Comparison of ENCODE assay signal across 7 mouse cellular contexts in genomic region chr7:16945419-16945818, GRCm38 (mm10). TPM values are rescaled to one million over a fixed set of nuclear protein-coding genes. Genes with fewer than 3 reads are reported as not detected.
DNase-seq lines count a peak whose midpoint lies in the region; ATAC-seq and TF ChIP-seq lines count a peak whose summit lies in the region.

No protein-coding gene starts in this region.

- WGBS in lung, embryonic 14.5 days: 16% methylated on average over 17 of the region's 17 CpGs
- WGBS in embryonic facial prominence, embryonic 13.5 days: 15% methylated on average over 17 of the region's 17 CpGs
- WGBS in hindbrain, embryonic 15.5 days: 6% methylated on average over 17 of the region's 17 CpGs
- WGBS in neural tube, embryonic 13.5 days: 9% methylated on average over 17 of the region's 17 CpGs

- H3K9ac ChIP-seq in lung, embryonic 14.5 days: peak overlapping the region; percentile 58; the same call in 1 of the 2 replicates
- peak overlapping the region; percentile 84 for H3K9ac ChIP-seq in embryonic facial prominence, embryonic 13.5 days
- H3K9ac ChIP-seq in hindbrain, embryonic 15.5 days: peak overlapping the region; percentile 93
- H3K9ac ChIP-seq in neural tube, embryonic 13.5 days: peak overlapping the region; percentile 98

- no peak overlapping the region for H3K27ac ChIP-seq in lung, embryonic 14.5 days (ENCODE audit: low read depth)
- H3K27ac ChIP-seq in embryonic facial prominence, embryonic 13.5 days: no peak overlapping the region
- H3K27ac ChIP-seq in hindbrain, embryonic 15.5 days (replicated peaks): peak overlapping the region; percentile 95
- H3K27ac ChIP-seq in neural tube, embryonic 13.5 days (replicated peaks): peak overlapping the region; percentile 96

- H3K4me2 ChIP-seq in lung, embryonic 14.5 days: peak overlapping the region; percentile 86
- H3K4me2 ChIP-seq in embryonic facial prominence, embryonic 13.5 days: peak overlapping the region; percentile 87
- peak overlapping the region; percentile 90 for H3K4me2 ChIP-seq in hindbrain, embryonic 15.5 days
- H3K4me2 ChIP-seq in neural tube, embryonic 13.5 days: peak overlapping the region; percentile 82

- H3K36me3 ChIP-seq in lung, embryonic 14.5 days (ENCODE audit: insufficient read depth): no peaks in the 10 kb centered on the region
- no peaks in the 10 kb centered on the region for H3K36me3 ChIP-seq in embryonic facial prominence, embryonic 13.5 days
- no peaks in the 10 kb centered on the region for H3K36me3 ChIP-seq in hindbrain, embryonic 15.5 days
- 0 out of 2 replicates have a peak, but pooled peaks cover 9% of the 10 kb centered on the region for H3K36me3 ChIP-seq in neural tube, embryonic 13.5 days

- no peak for DNase-seq in lung, embryonic 14.5 days
- DNase-seq in lung, postnatal 36 days: no peak
- no peak for DNase-seq in spleen, postnatal 10 days (ENCODE audit: low spot score in 2 of 2)
- no peak for DNase-seq in urinary bladder, postnatal 10 days (ENCODE audit: low spot score)

- H3K4me1 ChIP-seq in lung, embryonic 14.5 days (ENCODE audit: insufficient read depth): peaks cover 22% of the 10 kb centered on the region; the same call in 1 of the 2 replicates
- peaks cover 59% of the 10 kb centered on the region for H3K4me1 ChIP-seq in embryonic facial prominence, embryonic 13.5 days
- peaks cover 78% of the 10 kb centered on the region for H3K4me1 ChIP-seq in hindbrain, embryonic 15.5 days (replicated peaks)
- H3K4me1 ChIP-seq in neural tube, embryonic 13.5 days (replicated peaks): peaks cover 79% of the 10 kb centered on the region

- H3K9me3 ChIP-seq in lung, embryonic 14.5 days (ENCODE audit: low read depth, low read length): no peaks in the 10 kb centered on the region
- no peaks in the 10 kb centered on the region for H3K9me3 ChIP-seq in embryonic facial prominence, embryonic 13.5 days
- H3K9me3 ChIP-seq in hindbrain, embryonic 15.5 days: no peaks in the 10 kb centered on the region
- no peaks in the 10 kb centered on the region for H3K9me3 ChIP-seq in neural tube, embryonic 13.5 days

- no peak for ATAC-seq in lung, embryonic 14.5 days (ENCODE audit: insufficient read depth)
- no peak for ATAC-seq in embryonic facial prominence, embryonic 13.5 days (ENCODE audit: insufficient number of reproducible peaks, insufficient read depth, low FRiP score, low TSS enrichment, low read depth)
- no peak for ATAC-seq in hindbrain, embryonic 15.5 days (ENCODE audit: low FRiP score, low read depth)
- no peak for ATAC-seq in neural tube, embryonic 13.5 days (ENCODE audit: low read depth)

- TF ChIP-seq CTCF in lung, embryonic 14.5 days (IDR thresholded peaks at IDR 0.05; ENCODE audit: low read depth): no peak

- H3K4me3 ChIP-seq in lung, embryonic 14.5 days (ENCODE audit: low read depth, low read length): peak overlapping the region; percentile 56
- H3K4me3 ChIP-seq in embryonic facial prominence, embryonic 13.5 days: peak overlapping the region; percentile 67
- H3K4me3 ChIP-seq in hindbrain, embryonic 15.5 days: peak overlapping the region; percentile 76
- peak overlapping the region; percentile 88 for H3K4me3 ChIP-seq in neural tube, embryonic 13.5 days

- peaks cover 34% of the 10 kb centered on the region for H3K27me3 ChIP-seq in lung, embryonic 14.5 days (ENCODE audit: insufficient read depth, low read length)
- H3K27me3 ChIP-seq in embryonic facial prominence, embryonic 13.5 days: peaks cover 53% of the 10 kb centered on the region
- H3K27me3 ChIP-seq in hindbrain, embryonic 15.5 days: no peaks in the 10 kb centered on the region
- peaks cover 24% of the 10 kb centered on the region for H3K27me3 ChIP-seq in neural tube, embryonic 13.5 days

RNA-seq across cellular contexts. Expression of gene Pnmal2, which starts 0.9 kb away (rescaled TPM):
- 3.1 and 3.3 TPM in 2 replicates for polyA plus RNA-seq in lung, embryonic 14.5 days (2014; fragmentation: Nextera tagmentation; extraction: Ambion mirVana)
- polyA plus RNA-seq in embryonic facial prominence, embryonic 13.5 days (2015; fragmentation: Nextera tagmentation; extraction: Ambion mirVana): 10.5 and 10.9 TPM in 2 replicates
- 142 and 150 TPM in 2 replicates for polyA plus RNA-seq in hindbrain, embryonic 15.5 days (2015; fragmentation: Nextera tagmentation; extraction: Ambion mirVana)
- polyA plus RNA-seq in neural tube, embryonic 13.5 days (2015; fragmentation: Nextera tagmentation; extraction: Ambion mirVana): 76.2 and 82.4 TPM in 2 replicates

RNA-seq across cellular contexts. Expression of gene Pnmal1, which starts 14.1 kb away (rescaled TPM):
- 0.11 and 0.20 TPM in 2 replicates for polyA plus RNA-seq in lung, embryonic 14.5 days (2014; fragmentation: Nextera tagmentation; extraction: Ambion mirVana)
- 1.2 and 1.7 TPM in 2 replicates for polyA plus RNA-seq in embryonic facial prominence, embryonic 13.5 days (2015; fragmentation: Nextera tagmentation; extraction: Ambion mirVana)
- 52.6 and 57.5 TPM in 2 replicates for polyA plus RNA-seq in hindbrain, embryonic 15.5 days (2015; fragmentation: Nextera tagmentation; extraction: Ambion mirVana)
- 37.6 and 39.7 TPM in 2 replicates for polyA plus RNA-seq in neural tube, embryonic 13.5 days (2015; fragmentation: Nextera tagmentation; extraction: Ambion mirVana)

RNA-seq across cellular contexts. Expression of gene Calm3, which starts 21.5 kb away (rescaled TPM):
- 139 and 155 TPM in 2 replicates for polyA plus RNA-seq in lung, embryonic 14.5 days (2014; fragmentation: Nextera tagmentation; extraction: Ambion mirVana)
- polyA plus RNA-seq in embryonic facial prominence, embryonic 13.5 days (2015; fragmentation: Nextera tagmentation; extraction: Ambion mirVana): 104 and 111 TPM in 2 replicates
- 382 and 391 TPM in 2 replicates for polyA plus RNA-seq in hindbrain, embryonic 15.5 days (2015; fragmentation: Nextera tagmentation; extraction: Ambion mirVana)
- 275 and 297 TPM in 2 replicates for polyA plus RNA-seq in neural tube, embryonic 13.5 days (2015; fragmentation: Nextera tagmentation; extraction: Ambion mirVana)

RNA-seq across cellular contexts. Expression of gene Gm42372, which starts 37.5 kb away (rescaled TPM):
- 0.09 and 0.20 TPM in 2 replicates for polyA plus RNA-seq in lung, embryonic 14.5 days (2014; fragmentation: Nextera tagmentation; extraction: Ambion mirVana)
- polyA plus RNA-seq in embryonic facial prominence, embryonic 13.5 days (2015; fragmentation: Nextera tagmentation; extraction: Ambion mirVana): 0.18 and 0.25 TPM in 2 replicates
- 5.9 and 6.0 TPM in 2 replicates for polyA plus RNA-seq in hindbrain, embryonic 15.5 days (2015; fragmentation: Nextera tagmentation; extraction: Ambion mirVana)
- 3.3 and 3.5 TPM in 2 replicates for polyA plus RNA-seq in neural tube, embryonic 13.5 days (2015; fragmentation: Nextera tagmentation; extraction: Ambion mirVana)

RNA-seq across cellular contexts. Expression of gene Ptgir, which starts 39.1 kb away (rescaled TPM):
- 1.3 and 1.6 TPM in 2 replicates for polyA plus RNA-seq in lung, embryonic 14.5 days (2014; fragmentation: Nextera tagmentation; extraction: Ambion mirVana)
- polyA plus RNA-seq in embryonic facial prominence, embryonic 13.5 days (2015; fragmentation: Nextera tagmentation; extraction: Ambion mirVana): 1.2 TPM in 2 replicates
- 0.13 and 0.52 TPM in 2 replicates for polyA plus RNA-seq in hindbrain, embryonic 15.5 days (2015; fragmentation: Nextera tagmentation; extraction: Ambion mirVana)
- 3.1 and 3.6 TPM in 2 replicates for polyA plus RNA-seq in neural tube, embryonic 13.5 days (2015; fragmentation: Nextera tagmentation; extraction: Ambion mirVana)

Comparison
In these comparisons a context has a peak if more than half of its experiments do, and no peak if none do; other contexts are left out.
1. H3K27ac ChIP-seq: peak in hindbrain, embryonic 15.5 days (single experiment) and neural tube, embryonic 13.5 days (single experiment); none in lung, embryonic 14.5 days (single experiment) and embryonic facial prominence, embryonic 13.5 days (single experiment).
2. RNA of gene Pnmal1, which starts 14.1 kb away (polyA plus RNA-seq): 52.6 to 57.5 TPM in hindbrain, embryonic 15.5 days and 37.6 to 39.7 TPM in neural tube, embryonic 13.5 days; 1.2 to 1.7 TPM in embryonic facial prominence, embryonic 13.5 days and 0.11 to 0.20 TPM in lung, embryonic 14.5 days; every median in the first group is over 10 times any median in the second.
3. Peak in every context shown above with its lines, with median percentiles within 50 percentile points of each other: H3K4me2 ChIP-seq, H3K4me3 ChIP-seq and H3K9ac ChIP-seq.